Mouse (Mus musculus) left cerebral cortex, postnatal 36 days (tissue): ENCODE results near the gene Srsf1. TPM values are rescaled to one million over a fixed set of nuclear protein-coding genes. Genes with fewer than 3 reads are reported as not detected.

Experiments used
- DNase-seq, 2 experiments: peaks; one replicate each; pipeline ENCODE4 v3.0.0; 2021 to 2022; ENCODE audit warnings: low spot score in 2 of 2, mixed read lengths in 1 of 2
- intact Hi-C: fragments of 180-260 bp; cut with DNase I; formaldehyde crosslinking; loops from one replicate; pipeline ENCODE4 v1.15.1; 2025
- total RNA-seq, 2 experiments: library from RNA; stranded (reverse); gene quantifications; 2 replicates each; pipeline ENCODE4 v1.2.3; 2021

Gene Srsf1
- total RNA-seq, 2 experiments from 2014 or later = 153 to 205 TPM

DNA sequence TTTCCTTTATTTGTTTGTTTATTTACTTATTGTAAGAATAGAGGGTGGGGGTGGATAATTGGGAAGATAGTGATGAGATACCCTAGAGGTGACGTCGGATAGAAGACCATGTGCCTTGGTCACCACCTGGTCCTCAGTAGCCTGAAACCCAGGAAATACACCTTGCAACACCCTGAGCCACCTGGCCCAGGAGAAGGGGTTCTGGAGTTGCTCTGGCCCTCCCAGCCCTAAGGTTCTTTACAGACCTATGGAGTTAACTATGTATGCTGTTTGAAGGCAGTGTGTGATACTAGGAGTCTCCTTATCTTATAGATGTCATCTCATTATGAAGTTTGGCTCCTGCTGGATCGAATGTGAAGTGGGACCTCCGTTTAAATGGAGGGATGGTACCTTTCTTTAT is 53.0 kb downstream of the Srsf1 start:
- intact Hi-C loops = no loop called here
- DNase-seq = no peak

Other genes with a start within 250 kb of the Srsf1 start
- under 1 TPM; 0.29 to 0.39 TPM for gene Lpo, start 219.1 kb upstream of the Srsf1 start, total RNA-seq
- 1 to 10 TPM; 4.0 to 8.0 TPM for gene Mks1, start 194.2 kb upstream of the Srsf1 start, total RNA-seq
- under 1 TPM in 1 of 2 experiments, not detected in 1; 0.17 TPM for gene Epx, start 171.8 kb upstream of the Srsf1 start, total RNA-seq
- gene Olfr462, start 155.1 kb upstream of the Srsf1 start, total RNA-seq = not detected
- gene Olfr463, start 150.0 kb upstream of the Srsf1 start, total RNA-seq = not detected
- gene Olfr464, start 126.4 kb upstream of the Srsf1 start, total RNA-seq = 1 to 10 TPM; 2.7 to 4.5 TPM
- gene Dynll2, start 59.8 kb upstream of the Srsf1 start, total RNA-seq = 100 to 1,000 TPM; 539 to 592 TPM
- 10 to 100 TPM; 24.4 to 26.2 TPM for gene Vezf1, start 20.9 kb downstream of the Srsf1 start, total RNA-seq
- 10 to 100 TPM; 23.9 to 31.7 TPM for gene Cuedc1, start 50.7 kb downstream of the Srsf1 start, total RNA-seq
- gene Mrps23, start 157.0 kb downstream of the Srsf1 start, total RNA-seq = 10 to 100 TPM; 59.5 to 71.0 TPM
- not detected for gene Ccdc182, start 246.7 kb downstream of the Srsf1 start, total RNA-seq